Mouse (Mus musculus): ENCODE data around the gene Kmt5b. TPM values are rescaled to one million over a fixed set of nuclear protein-coding genes. Genes with fewer than 3 reads are reported as not detected.

The Kmt5b gene
- polyA plus RNA-seq, 1 experiment from 2014 or later, result 39.5 TPM

GRCm38 (mm10) chr19:3743362-3743761, 23.9 kb upstream of the Kmt5b start:
- no peaks in the 10 kb centered on the region for H3K36me3 ChIP-seq
- H3K27me3 ChIP-seq (replicated peaks), result no peaks in the 10 kb centered on the region
- peak overlapping the region; percentile 95 for H3K27ac ChIP-seq (replicated peaks)
- no peaks in the 10 kb centered on the region for H3K9me3 ChIP-seq (replicated peaks)
- WGBS, result 79% methylated on average over 7 of the region's 7 CpGs
- peaks cover 19% of the 10 kb centered on the region for H3K4me1 ChIP-seq
- H3K9ac ChIP-seq (replicated peaks), result peak overlapping the region; percentile 75; the same call in 1 of the 2 replicates
- peak; percentile 60 for ATAC-seq (ENCODE audit: low FRiP score)
- H3K4me3 ChIP-seq (replicated peaks), result peak overlapping the region; percentile 56
- H3K4me2 ChIP-seq, result peak overlapping the region; percentile 68

GRCm38 (mm10) chr19:3743851-3744512, 23.2 kb upstream of the Kmt5b start:
- H3K9me3 ChIP-seq (replicated peaks), result no peaks in the 10 kb centered on the region
- ATAC-seq (ENCODE audit: low FRiP score), result peak; percentile 88
- H3K27ac ChIP-seq (replicated peaks), result peak overlapping the region; percentile 95
- no peaks in the 10 kb centered on the region for H3K27me3 ChIP-seq (replicated peaks)
- peak overlapping the region; percentile 75 for H3K9ac ChIP-seq (replicated peaks)
- H3K36me3 ChIP-seq, result no peaks in the 10 kb centered on the region
- H3K4me3 ChIP-seq (replicated peaks), result peak overlapping the region; percentile 56
- peak overlapping the region; percentile 68 for H3K4me2 ChIP-seq
- H3K4me1 ChIP-seq, result peaks cover 19% of the 10 kb centered on the region
- WGBS, result 3% methylated on average over 13 of the region's 13 CpGs

- Histone ChIP-seq H3K4me3 (replicated peaks) (no peak overlapping the region), H3K27ac (replicated peaks) (no peak overlapping the region), H3K4me1 (no peaks in the 10 kb centered on the region), H3K36me3 (no peaks in the 10 kb centered on the region), H3K9me3 (replicated peaks) (no peaks in the 10 kb centered on the region), H3K27me3 (replicated peaks) (no peaks in the 10 kb centered on the region), H3K9ac (replicated peaks) (no peak overlapping the region), H3K4me2 (no peak overlapping the region)
- WGBS, result 59% methylated on average over 8 of the region's 8 CpGs
- ATAC-seq (ENCODE audit: low FRiP score), result no peak
Measured at GRCm38 (mm10) chr19:3752621-3753239, 14.5 kb upstream of the Kmt5b start.

GRCm38 (mm10) chr19:3753240-3753633, 14.0 kb upstream of the Kmt5b start:
- no peak for ATAC-seq (ENCODE audit: low FRiP score)
- no peak overlapping the region for H3K27ac ChIP-seq (replicated peaks)
- no peak overlapping the region for H3K4me3 ChIP-seq (replicated peaks)

GRCm38 (mm10) chr19:3753738-3754137, 13.5 kb upstream of the Kmt5b start:
- H3K9ac ChIP-seq (replicated peaks), result no peak overlapping the region
- no peak overlapping the region for H3K4me2 ChIP-seq
- H3K27ac ChIP-seq (replicated peaks), result no peak overlapping the region
- H3K36me3 ChIP-seq, result no peaks in the 10 kb centered on the region
- H3K4me1 ChIP-seq, result no peaks in the 10 kb centered on the region
- H3K9me3 ChIP-seq (replicated peaks), result no peaks in the 10 kb centered on the region
- no peak for ATAC-seq (ENCODE audit: low FRiP score)
- no peak overlapping the region for H3K4me3 ChIP-seq (replicated peaks)
- 61% methylated on average over 8 of the region's 8 CpGs for WGBS
- H3K27me3 ChIP-seq (replicated peaks), result no peaks in the 10 kb centered on the region

More at GRCm38 (mm10) chr19:3753240-3753633, 14.0 kb upstream of the Kmt5b start:
- H3K27me3 ChIP-seq (replicated peaks), result no peaks in the 10 kb centered on the region
- WGBS, result 79% methylated on average over 1 of the region's 1 CpGs
- H3K4me1 ChIP-seq, result no peaks in the 10 kb centered on the region
- H3K9me3 ChIP-seq (replicated peaks), result no peaks in the 10 kb centered on the region
- H3K4me2 ChIP-seq, result no peak overlapping the region
- H3K9ac ChIP-seq (replicated peaks), result no peak overlapping the region
- H3K36me3 ChIP-seq, result no peaks in the 10 kb centered on the region

- no peak overlapping the region for H3K9ac ChIP-seq (replicated peaks)
- WGBS, result 64% methylated on average over 1 of the region's 1 CpGs
Measured at GRCm38 (mm10) chr19:3757861-3758260, 9.4 kb upstream of the Kmt5b start.

GRCm38 (mm10) chr19:3765221-3765820, 1.9 kb upstream of the Kmt5b start:
- Histone ChIP-seq H3K36me3 (no peaks in the 10 kb centered on the region), H3K9ac (replicated peaks) (no peak overlapping the region), H3K4me2 (no peak overlapping the region), H3K9me3 (replicated peaks) (no peaks in the 10 kb centered on the region), H3K4me3 (replicated peaks) (no peak overlapping the region), H3K27ac (replicated peaks) (no peak overlapping the region), H3K4me1 (peaks cover 26% of the 10 kb centered on the region), H3K27me3 (replicated peaks) (no peaks in the 10 kb centered on the region)
- 85% methylated on average over 4 of the region's 4 CpGs for WGBS
- ATAC-seq (ENCODE audit: low FRiP score), result no peak

More at GRCm38 (mm10) chr19:3757861-3758260, 9.4 kb upstream of the Kmt5b start:
- Histone ChIP-seq H3K4me1 (no peaks in the 10 kb centered on the region), H3K9me3 (replicated peaks) (no peaks in the 10 kb centered on the region), H3K4me3 (replicated peaks) (no peak overlapping the region), H3K27ac (replicated peaks) (no peak overlapping the region), H3K4me2 (no peak overlapping the region), H3K27me3 (replicated peaks) (no peaks in the 10 kb centered on the region), H3K36me3 (no peaks in the 10 kb centered on the region)
- no peak for ATAC-seq (ENCODE audit: low FRiP score)

GRCm38 (mm10) chr19:3766378-3766777, 843 bp upstream of the Kmt5b start:
- Histone ChIP-seq H3K4me2 (peak overlapping the region; percentile 91), H3K9me3 (replicated peaks) (no peaks in the 10 kb centered on the region), H3K9ac (replicated peaks) (peak overlapping the region; percentile 100), H3K36me3 (no peaks in the 10 kb centered on the region), H3K4me1 (peaks cover 34% of the 10 kb centered on the region), H3K4me3 (replicated peaks) (peak overlapping the region; percentile 97), H3K27ac (replicated peaks) (peak overlapping the region; percentile 100), H3K27me3 (replicated peaks) (no peaks in the 10 kb centered on the region)
- ATAC-seq (ENCODE audit: low FRiP score), result no peak
- 96% methylated on average over 5 of the region's 5 CpGs for WGBS

- peak; percentile 70 for ATAC-seq (ENCODE audit: low FRiP score)
- Histone ChIP-seq H3K27ac (replicated peaks) (peak overlapping the region; percentile 100), H3K36me3 (no peaks in the 10 kb centered on the region), H3K4me3 (replicated peaks) (peak overlapping the region; percentile 97), H3K27me3 (replicated peaks) (no peaks in the 10 kb centered on the region), H3K9ac (replicated peaks) (peak overlapping the region; percentile 100), H3K9me3 (replicated peaks) (no peaks in the 10 kb centered on the region), H3K4me2 (peak overlapping the region; percentile 91), H3K4me1 (peaks cover 39% of the 10 kb centered on the region)
- WGBS, result under 1% methylated on average over 107 of the region's 111 CpGs
Measured at GRCm38 (mm10) chr19:3767781-3768696, 818 bp downstream of the Kmt5b start.

- Histone ChIP-seq H3K9ac (replicated peaks) (peak overlapping the region; percentile 100), H3K36me3 (no peaks in the 10 kb centered on the region), H3K4me2 (peak overlapping the region; percentile 91), H3K4me3 (replicated peaks) (peak overlapping the region; percentile 97), H3K27me3 (replicated peaks) (no peaks in the 10 kb centered on the region), H3K4me1 (peaks cover 43% of the 10 kb centered on the region), H3K27ac (replicated peaks) (peak overlapping the region; percentile 100), H3K9me3 (replicated peaks) (no peaks in the 10 kb centered on the region)
- WGBS, result 2% methylated on average over 51 of the region's 60 CpGs
- ATAC-seq (ENCODE audit: low FRiP score), result peak; percentile 88
Measured at GRCm38 (mm10) chr19:3768697-3769383, 1.6 kb downstream of the Kmt5b start.

- peaks cover 48% of the 10 kb centered on the region for H3K4me1 ChIP-seq
- whole genome bisulfite sequencing, result 86% methylated on average over 6 of the region's 6 CpGs
- H3K9ac ChIP-seq (replicated peaks), result peak overlapping the region; percentile 32; the same call in 1 of the 2 replicates
- no peak for ATAC-seq (ENCODE audit: low FRiP score)
- peak overlapping the region; percentile 97 for H3K4me3 ChIP-seq (replicated peaks)
- no peaks in the 10 kb centered on the region for H3K36me3 ChIP-seq
- H3K9me3 ChIP-seq (replicated peaks), result no peaks in the 10 kb centered on the region
- H3K27me3 ChIP-seq (replicated peaks), result no peaks in the 10 kb centered on the region
- no peak overlapping the region for H3K27ac ChIP-seq (replicated peaks)
- peak overlapping the region; percentile 91 for H3K4me2 ChIP-seq
Measured at GRCm38 (mm10) chr19:3769533-3769932, 2.3 kb downstream of the Kmt5b start.

Data from neural tube, embryonic 15.5 days (tissue).